Mouse (Mus musculus): Measurements from ENCODE around the gene Cox20.

DNA sequence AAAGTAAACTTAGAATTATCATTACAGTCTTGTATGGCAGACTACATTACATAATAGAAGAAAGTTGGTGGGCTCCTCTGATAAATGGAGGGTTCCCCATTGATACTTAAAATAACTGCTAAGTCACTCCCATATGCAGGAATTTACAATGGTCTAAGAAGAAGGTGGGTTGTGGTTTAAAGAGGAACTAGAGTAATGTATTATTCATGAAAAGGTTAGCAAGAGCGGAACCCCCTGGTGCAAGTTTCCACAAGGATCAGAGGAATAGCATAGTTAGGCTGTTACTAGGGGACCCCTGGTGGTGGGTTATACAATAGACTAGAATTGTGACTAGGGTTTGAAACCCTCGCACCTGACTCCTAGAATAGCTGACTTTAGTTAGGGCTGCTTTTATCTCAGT, 41.8 kb downstream of the Cox20 start:
- TF ChIP-seq CTCF (IDR thresholded peaks at IDR 0.05; ENCODE audit: low read depth) (no peak), EP300 (IDR thresholded peaks at IDR 0.05; ENCODE audit: low read depth) (no peak)
